Mouse (Mus musculus): Measurements from ENCODE around the gene Bcl11a. TPM values are rescaled to one million over a fixed set of nuclear protein-coding genes. Genes with fewer than 3 reads are reported as not detected.

The Bcl11a gene
- total and polyA plus RNA-seq, 3 experiments, result 37.0 to 112 (median 83.8) TPM

GRCm38 (mm10) chr11:24083076-24083405, 5.2 kb downstream of the Bcl11a start:
- Histone ChIP-seq H3K36me3 (ENCODE audit: control insufficient read depth in 1 of 2, insufficient read depth in 2 of 2, low read length in 2 of 2) (peaks cover 30 to 45% of the 10 kb centered on the region in 2 experiments), H3K9ac (ENCODE audit: control insufficient read depth, low read depth, low read length, poor library complexity, severe bottlenecking) (peak overlapping the region; percentile 98), H3K79me2 (ENCODE audit: control insufficient read depth, insufficient read depth, low read length, poor library complexity) (peaks cover 94% of the 10 kb centered on the region), H3K9me3 (replicated peaks; ENCODE audit: insufficient read depth, low read length) (no peaks in the 10 kb centered on the region), H3K27ac (ENCODE audit: control insufficient read depth, low read depth, low read length) (peak overlapping the region; percentile 77), H3K27me3 (ENCODE audit: control insufficient read depth in 1 of 2, insufficient read depth in 2 of 2, low read length in 2 of 2) (no peaks in the 10 kb centered on the region), H3K4me1 (ENCODE audit: control insufficient read depth in 1 of 2, insufficient read depth in 2 of 2, low read length in 2 of 2) (peaks cover 9 to 18% of the 10 kb centered on the region in 2 experiments), H3K4me3 (ENCODE audit: control insufficient read depth in 1 of 2, insufficient read depth in 1 of 2, low read depth in 2 of 2, low read length in 2 of 2) (peak overlapping the region; percentile 49 to 82)
- DNase-seq (ENCODE audit: low read depth, low spot score), result no peak
- TF ChIP-seq ZKSCAN1 (IDR thresholded peaks at IDR 0.05; ENCODE audit: low read depth, low read length) (no peak), TBP (IDR thresholded peaks at IDR 0.05; ENCODE audit: low read depth, low read length) (no peak), UBTF (IDR thresholded peaks at IDR 0.05; ENCODE audit: borderline replicate concordance, insufficient read depth, low read depth, low read length) (no peak), RAD21 (IDR thresholded peaks at IDR 0.05; ENCODE audit: low read depth, low read length) (no peak), RCOR1 (IDR thresholded peaks at IDR 0.05; ENCODE audit: low read depth, low read length) (no peak), ZMIZ1 (IDR thresholded peaks at IDR 0.05; ENCODE audit: low read depth, low read length) (0 out of 2 replicates have a peak, but pooled peaks have one; percentile 45), CHD1 (IDR thresholded peaks at IDR 0.05; ENCODE audit: low read depth, low read length) (0 out of 2 replicates have a peak, but pooled peaks have one; percentile 70), TCF12 (IDR thresholded peaks at IDR 0.05; ENCODE audit: low read depth, low read length) (no peak), EP300 (IDR thresholded peaks at IDR 0.05; ENCODE audit: low read depth in 1 of 2, low read length in 2 of 2) (no peak), GABPA (IDR thresholded peaks at IDR 0.05; ENCODE audit: low read depth, low read length) (no peak), POLR2AphosphoS5 (IDR thresholded peaks at IDR 0.05; ENCODE audit: borderline replicate concordance, low read depth, low read length) (no peak), MXI1 (IDR thresholded peaks at IDR 0.05; ENCODE audit: low read depth, low read length) (no peak), NELFE (IDR thresholded peaks at IDR 0.05; ENCODE audit: low read depth, low read length) (no peak), CHD2 (IDR thresholded peaks at IDR 0.05; ENCODE audit: low read length) (no peak), TAL1 (IDR thresholded peaks at IDR 0.05; ENCODE audit: low read length) (no peak)

DNA sequence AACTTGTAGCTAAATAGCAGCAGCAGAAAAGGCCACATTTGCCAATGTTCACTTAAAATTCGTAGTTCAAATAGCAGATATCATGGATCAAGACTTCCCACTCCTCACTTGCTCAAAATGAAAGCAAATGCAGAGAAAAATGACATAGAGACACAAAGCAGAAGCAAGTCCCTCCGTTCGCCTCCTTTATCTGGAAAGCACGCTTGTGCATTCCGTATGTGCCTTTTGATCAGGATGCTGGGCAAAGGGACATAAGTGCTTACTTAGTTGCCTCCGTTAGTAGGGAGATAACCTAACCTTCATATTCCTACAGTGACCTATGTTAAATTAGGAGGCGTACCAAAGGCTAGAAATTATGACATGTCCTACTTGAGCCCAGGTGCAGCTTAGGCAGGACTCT, 5.6 kb downstream of the Bcl11a start:
- Histone ChIP-seq H3K36me3 (ENCODE audit: control insufficient read depth in 1 of 2, insufficient read depth in 2 of 2, low read length in 2 of 2) (peaks cover 34 to 48% of the 10 kb centered on the region in 2 experiments), H3K79me2 (ENCODE audit: control insufficient read depth, insufficient read depth, low read length, poor library complexity) (peaks cover 94% of the 10 kb centered on the region), H3K27ac (ENCODE audit: control insufficient read depth, low read depth, low read length) (peak overlapping the region; percentile 77), H3K4me3 (ENCODE audit: control insufficient read depth in 1 of 2, insufficient read depth in 1 of 2, low read depth in 2 of 2, low read length in 2 of 2) (peak overlapping the region; percentile 49 to 82), H3K9me3 (replicated peaks; ENCODE audit: insufficient read depth, low read length) (no peaks in the 10 kb centered on the region), H3K4me1 (ENCODE audit: control insufficient read depth in 1 of 2, insufficient read depth in 2 of 2, low read length in 2 of 2) (peaks cover 9 to 18% of the 10 kb centered on the region in 2 experiments), H3K9ac (ENCODE audit: control insufficient read depth, low read depth, low read length, poor library complexity, severe bottlenecking) (peak overlapping the region; percentile 98), H3K27me3 (ENCODE audit: control insufficient read depth in 1 of 2, insufficient read depth in 2 of 2, low read length in 2 of 2) (no peaks in the 10 kb centered on the region)
- peak; percentile 86 for DNase-seq (ENCODE audit: low read depth, low spot score)
- TF ChIP-seq TAL1 (IDR thresholded peaks at IDR 0.05; ENCODE audit: low read length) (0 out of 2 replicates have a peak, but pooled peaks have one; percentile 23), MEF2A (IDR thresholded peaks at IDR 0.05; ENCODE audit: extremely low read depth, insufficient replicate concordance, low read depth, low read length, poor library complexity, severe bottlenecking) (no peak), POLR2A (IDR thresholded peaks at IDR 0.05; ENCODE audit: control insufficient read depth in 1 of 2, insufficient read depth in 1 of 2, low read depth in 1 of 2, low read length in 2 of 2, poor library complexity in 1 of 2) (peak in 1 of 2 experiments; percentile 30; a peak in 1 of 4 replicates), MXI1 (IDR thresholded peaks at IDR 0.05; ENCODE audit: low read depth, low read length) (peak; percentile 83), GATA1 (IDR thresholded peaks at IDR 0.05; ENCODE audit: low read depth, low read length) (peak; percentile 46; the same call in 1 of the 2 replicates), SIN3A (IDR thresholded peaks at IDR 0.05; ENCODE audit: low read length) (peak; percentile 65), MAZ (IDR thresholded peaks at IDR 0.05; ENCODE audit: low read depth, low read length) (no peak), TBP (IDR thresholded peaks at IDR 0.05; ENCODE audit: low read depth, low read length) (peak; percentile 90)

All from MEL (cell line).